Mouse (Mus musculus) hindbrain, embryonic 12.5 days (tissue): ENCODE data around the gene Shd. TPM values are rescaled to one million over a fixed set of nuclear protein-coding genes. Genes with fewer than 3 reads are reported as not detected.

ENCODE experiments used
- ATAC-seq: fragments of 200-750 bp; cut with Nextera tagmentation; 2 replicates; pipeline ENCODE4 v1.8.0; 2017; ENCODE audit warnings: moderate TSS enrichment; ENCODE audit not compliant: low FRiP score
- H3K27ac ChIP-seq: fragments of 300-500 bp; sonication (generic); 2 replicates; pipeline ENCODE4 v1.5.1; 2016; ENCODE audit warnings: mild to moderate bottlenecking
- H3K27me3 ChIP-seq: fragments of 300-500 bp; sonication (generic); 2 replicates; pipeline ENCODE4 v1.6.1; 2016; ENCODE audit warnings: mild to moderate bottlenecking
- H3K36me3 ChIP-seq: fragments of 300-500 bp; sonication (generic); 2 replicates; pipeline ENCODE4 v1.6.1; 2016; ENCODE audit warnings: mild to moderate bottlenecking
- H3K4me1 ChIP-seq: fragments of 300-500 bp; sonication (generic); 2 replicates; pipeline ENCODE4 v1.6.1; 2016
- H3K4me2 ChIP-seq: fragments of 300-500 bp; sonication (generic); replicated peaks from 2 replicates; pipeline ENCODE4 v1.6.1; 2016; ENCODE audit warnings: mild to moderate bottlenecking
- H3K4me3 ChIP-seq: fragments of 300-500 bp; sonication (generic); 2 replicates; pipeline ENCODE4 v1.5.1; 2016; ENCODE audit warnings: mild to moderate bottlenecking
- H3K9ac ChIP-seq: fragments of 300-500 bp; sonication (generic); 2 replicates; pipeline ENCODE4 v1.6.1; 2016; ENCODE audit warnings: mild to moderate bottlenecking, moderate library complexity
- H3K9me3 ChIP-seq: fragments of 300-500 bp; sonication (generic); replicated peaks from 2 replicates; pipeline ENCODE4 v1.6.1; 2016; ENCODE audit warnings: mild to moderate bottlenecking
- WGBS: fragments of 180-500 bp; shearing (Covaris S2); methylation state at CpG from one replicate; pipeline ENCODE4 v1.1.7; 2016; 5-methylcytosine and 5-hydroxymethylcytosine counted together
- polyA plus RNA-seq: library from polyadenylated mRNA; unstranded; fragments of >200 nt; fragmentation: Nextera tagmentation; extraction: Ambion mirVana; gene quantifications from 2 replicates; pipeline ENCODE4 v1.2.1, GENCODE M21; 2016

Gene Shd
- polyA plus RNA-seq, 1 experiment from 2014 or later, result 135 TPM

GRCm38 (mm10) chr17:55996007-55996406 lies 25.7 kb downstream of the Shd start:
- Histone ChIP-seq H3K27ac (no peak overlapping the region), H3K9me3 (no peaks in the 10 kb centered on the region), H3K36me3 (peaks cover 46% of the 10 kb centered on the region), H3K9ac (no peak overlapping the region), H3K4me2 (no peak overlapping the region), H3K4me1 (peaks cover 3% of the 10 kb centered on the region; the same call in 1 of the 2 replicates), H3K27me3 (peaks cover 18% of the 10 kb centered on the region), H3K4me3 (no peak overlapping the region)
- 88% methylated on average over 15 of the region's 15 CpGs for WGBS
- ATAC-seq, result no peak

DNA sequence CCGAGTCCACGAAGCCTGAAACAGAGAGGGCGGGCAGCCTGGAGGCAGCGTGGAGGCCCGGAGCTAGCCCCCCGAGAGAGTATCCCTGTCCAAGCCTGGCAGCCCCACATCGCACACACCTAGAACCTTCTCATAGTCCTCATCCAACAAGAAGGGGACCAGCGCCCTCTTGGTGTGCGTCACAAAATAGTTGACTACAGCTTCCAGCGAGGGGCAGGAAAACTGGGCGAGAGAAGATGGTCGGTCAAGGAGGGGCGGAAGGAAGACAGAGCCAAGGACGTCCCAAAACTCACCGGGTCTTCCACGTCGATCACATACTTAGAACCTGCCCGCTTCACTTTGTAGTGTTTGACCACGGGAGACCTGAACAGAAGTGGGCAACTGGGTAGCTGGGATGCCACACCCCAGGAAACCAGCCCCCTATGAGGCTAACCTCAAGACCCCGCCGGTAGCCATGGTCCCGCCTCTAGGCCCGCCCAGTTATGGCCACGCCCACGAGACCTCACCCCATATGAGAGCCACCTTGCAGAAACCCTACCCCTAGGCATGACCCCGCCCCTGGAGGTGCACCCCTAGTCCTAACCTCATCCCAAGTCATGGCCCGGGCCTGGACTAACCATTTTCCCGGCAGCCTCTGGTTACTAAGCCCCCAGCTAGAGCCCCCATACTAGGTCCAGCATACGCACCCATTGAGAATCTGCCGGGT lies 29.7 kb downstream of the Shd start:
- Histone ChIP-seq H3K9ac (no peak overlapping the region), H3K36me3 (peaks cover 24% of the 10 kb centered on the region), H3K27ac (no peak overlapping the region), H3K4me2 (0 out of 2 replicates have a peak overlapping the region, but pooled peaks have one; percentile 24), H3K9me3 (no peaks in the 10 kb centered on the region), H3K4me3 (no peak overlapping the region), H3K4me1 (peaks cover 3% of the 10 kb centered on the region; the same call in 1 of the 2 replicates), H3K27me3 (peaks cover 26% of the 10 kb centered on the region)
- peak; percentile 18; the same call in 1 of the 2 replicates for ATAC-seq
- WGBS, result 10% methylated on average over 30 of the region's 30 CpGs

- Histone ChIP-seq H3K27me3 (peaks cover 29% of the 10 kb centered on the region), H3K9me3 (no peaks in the 10 kb centered on the region), H3K4me1 (peaks cover 7% of the 10 kb centered on the region), H3K36me3 (no peaks in the 10 kb centered on the region), H3K27ac (no peak overlapping the region), H3K4me2 (no peak overlapping the region), H3K4me3 (no peak overlapping the region), H3K9ac (no peak overlapping the region)
- WGBS, result 78% methylated on average over 3 of the region's 3 CpGs
- no peak for ATAC-seq
Measured at GRCm38 (mm10) chr17:56003000-56003399, 32.7 kb downstream of the Shd start.

GRCm38 (mm10) chr17:56005415-56006061 lies 35.3 kb downstream of the Shd start, which contains the start of the genes Stap2 and Mpnd:
Stap2 (minus strand) TSS chr17:56005584.
Mpnd (plus strand) TSS chr17:56005711.
- Histone ChIP-seq H3K36me3 (no peaks in the 10 kb centered on the region), H3K4me1 (peaks cover 14% of the 10 kb centered on the region), H3K9me3 (no peaks in the 10 kb centered on the region), H3K27ac (no peak within 1 kb of the TSS), H3K27me3 (peaks cover 16% of the 10 kb centered on the region), H3K4me3 (no peak within 1 kb of the TSS), H3K4me2 (no peak within 1 kb of the TSS), H3K9ac (0 out of 2 replicates have a peak within 1 kb of the TSS, but pooled peaks have one; percentile 9)
- 43% methylated on average over 10 of the region's 13 CpGs for WGBS
- no peak for ATAC-seq

GRCm38 (mm10) chr17:56006956-56007355 lies 36.7 kb downstream of the Shd start:
- Histone ChIP-seq H3K4me2 (no peak overlapping the region), H3K4me3 (no peak overlapping the region), H3K4me1 (peaks cover 25% of the 10 kb centered on the region), H3K36me3 (peaks cover 12% of the 10 kb centered on the region), H3K9ac (no peak overlapping the region), H3K9me3 (no peaks in the 10 kb centered on the region), H3K27me3 (0 out of 2 replicates have a peak, but pooled peaks cover 8% of the 10 kb centered on the region), H3K27ac (peak overlapping the region; percentile 96)
- 53% methylated on average over 10 of the region's 10 CpGs for WGBS
- no peak for ATAC-seq

GRCm38 (mm10) chr17:56007444-56008355 lies 37.4 kb downstream of the Shd start:
- Histone ChIP-seq H3K9me3 (no peaks in the 10 kb centered on the region), H3K4me1 (peaks cover 25% of the 10 kb centered on the region), H3K4me2 (peak overlapping the region; percentile 84), H3K27me3 (0 out of 2 replicates have a peak, but pooled peaks cover 8% of the 10 kb centered on the region), H3K9ac (peak overlapping the region; percentile 32; the same call in 1 of the 2 replicates), H3K4me3 (peak overlapping the region; percentile 81), H3K36me3 (peaks cover 19% of the 10 kb centered on the region), H3K27ac (peak overlapping the region; percentile 96)
- WGBS, result 29% methylated on average over 14 of the region's 14 CpGs
- no peak for ATAC-seq

DNA sequence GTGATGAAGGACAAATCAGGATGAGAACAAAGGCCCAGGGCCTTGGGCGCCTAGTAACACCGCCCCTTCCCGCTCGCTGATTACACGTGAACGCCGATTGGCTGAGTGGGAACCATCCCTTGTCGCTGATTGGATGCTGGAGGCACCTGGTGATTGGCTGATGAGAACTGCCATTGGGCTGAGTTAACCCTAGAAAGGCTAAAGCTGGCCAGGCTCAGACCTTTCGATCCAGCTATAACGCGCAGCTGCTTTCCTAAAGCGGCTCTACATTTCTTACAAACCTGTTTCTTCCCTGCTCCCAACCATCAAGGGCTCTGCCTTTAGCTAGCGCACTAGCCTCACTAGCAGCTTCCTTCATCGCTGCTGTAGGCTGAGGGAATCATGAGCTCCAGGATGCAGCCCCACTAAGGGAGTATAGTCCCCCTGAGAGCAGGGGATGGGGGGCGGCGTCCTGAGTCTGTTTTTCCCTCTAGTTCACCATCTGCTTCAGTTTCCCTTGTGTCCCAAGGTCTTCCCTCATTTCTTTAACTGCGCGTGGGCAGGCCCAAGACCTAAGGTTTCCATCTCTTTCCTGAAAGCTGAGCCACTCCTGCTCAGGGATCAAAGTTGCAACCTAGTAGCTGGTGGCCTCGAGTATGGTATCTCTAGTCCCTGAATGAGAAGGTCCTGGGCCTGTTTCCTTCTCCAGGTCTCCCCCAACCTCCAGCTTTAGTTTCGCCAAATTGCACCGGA lies 38.3 kb downstream of the Shd start:
- H3K4me2 ChIP-seq, result peak overlapping the region; percentile 84
- peak; percentile 93 for ATAC-seq
- 1% methylated on average over 21 of the region's 21 CpGs for WGBS
- peaks cover 25% of the 10 kb centered on the region for H3K4me1 ChIP-seq
- H3K4me3 ChIP-seq, result peak overlapping the region; percentile 81
- peak overlapping the region; percentile 95 for H3K9ac ChIP-seq
- H3K27me3 ChIP-seq, result 0 out of 2 replicates have a peak, but pooled peaks cover 3% of the 10 kb centered on the region
- peak overlapping the region; percentile 96 for H3K27ac ChIP-seq
- H3K9me3 ChIP-seq, result no peaks in the 10 kb centered on the region
- peaks cover 25% of the 10 kb centered on the region for H3K36me3 ChIP-seq

- Histone ChIP-seq H3K36me3 (peaks cover 33% of the 10 kb centered on the region), H3K4me2 (peak overlapping the region; percentile 84), H3K9ac (peak overlapping the region; percentile 95), H3K27ac (peak overlapping the region; percentile 96), H3K9me3 (no peaks in the 10 kb centered on the region), H3K4me3 (peak overlapping the region; percentile 81), H3K27me3 (0 out of 2 replicates have a peak, but pooled peaks cover 3% of the 10 kb centered on the region), H3K4me1 (peaks cover 25% of the 10 kb centered on the region)
- WGBS, result 1% methylated on average over 55 of the region's 62 CpGs
- peak; percentile 92 for ATAC-seq
Measured at GRCm38 (mm10) chr17:56009088-56009961, 39.1 kb downstream of the Shd start.

GRCm38 (mm10) chr17:56009962-56010240 lies 39.6 kb downstream of the Shd start:
- Histone ChIP-seq H3K36me3 (peaks cover 37% of the 10 kb centered on the region), H3K9me3 (no peaks in the 10 kb centered on the region), H3K4me1 (peaks cover 25% of the 10 kb centered on the region), H3K27me3 (0 out of 2 replicates have a peak, but pooled peaks cover 3% of the 10 kb centered on the region), H3K4me3 (peak overlapping the region; percentile 81), H3K9ac (peak overlapping the region; percentile 95), H3K4me2 (peak overlapping the region; percentile 84), H3K27ac (peak overlapping the region; percentile 96)
- WGBS, result 47% methylated on average over 2 of the region's 2 CpGs
- ATAC-seq, result no peak

GRCm38 (mm10) chr17:56010255-56010654 lies 40.0 kb downstream of the Shd start:
- 72% methylated on average over 14 of the region's 14 CpGs for WGBS
- peaks cover 41% of the 10 kb centered on the region for H3K36me3 ChIP-seq
- H3K9ac ChIP-seq, result peak overlapping the region; percentile 95
- H3K4me1 ChIP-seq, result peaks cover 25% of the 10 kb centered on the region
- H3K4me2 ChIP-seq, result peak overlapping the region; percentile 84
- 0 out of 2 replicates have a peak overlapping the region, but pooled peaks have one; percentile 96 for H3K27ac ChIP-seq
- peak overlapping the region; percentile 81 for H3K4me3 ChIP-seq
- H3K27me3 ChIP-seq, result 0 out of 2 replicates have a peak, but pooled peaks cover 1% of the 10 kb centered on the region
- no peaks in the 10 kb centered on the region for H3K9me3 ChIP-seq
- no peak for ATAC-seq
